Mouse (Mus musculus) MEL (cell line): ENCODE measurements around the gene Smlr1.

ENCODE experiments used
- MAZ ChIP-seq: IDR thresholded peaks from 2 replicates; pipeline ENCODE4 v1.6.1; 2012; ENCODE audit warnings: low read depth, mild to moderate bottlenecking, inconsistent platforms, low read length, improper control_type of control experiment
- NRF1 ChIP-seq: IDR thresholded peaks from 2 replicates; pipeline ENCODE4 v1.6.1; 2014; ENCODE audit warnings: low read depth, mild to moderate bottlenecking, inconsistent platforms, low read length, improper control_type of control experiment, moderate library complexity; ENCODE audit not compliant: poor library complexity, insufficient read depth, severe bottlenecking
- TCF12 ChIP-seq: IDR thresholded peaks from 2 replicates; pipeline ENCODE4 v1.6.1; 2014; ENCODE audit warnings: low read depth, mild to moderate bottlenecking, inconsistent platforms, low read length, improper control_type of control experiment, moderate library complexity
- USF1 ChIP-seq: IDR thresholded peaks from 2 replicates; pipeline ENCODE4 v1.6.1; 2014; ENCODE audit warnings: low read depth, mild to moderate bottlenecking, inconsistent platforms, low read length, improper control_type of control experiment, moderate library complexity
- ZMIZ1 ChIP-seq: IDR thresholded peaks from 2 replicates; pipeline ENCODE4 v1.6.1; 2012; ENCODE audit warnings: low read depth, mild to moderate bottlenecking, inconsistent platforms, low read length, improper control_type of control experiment, moderate library complexity

DNA sequence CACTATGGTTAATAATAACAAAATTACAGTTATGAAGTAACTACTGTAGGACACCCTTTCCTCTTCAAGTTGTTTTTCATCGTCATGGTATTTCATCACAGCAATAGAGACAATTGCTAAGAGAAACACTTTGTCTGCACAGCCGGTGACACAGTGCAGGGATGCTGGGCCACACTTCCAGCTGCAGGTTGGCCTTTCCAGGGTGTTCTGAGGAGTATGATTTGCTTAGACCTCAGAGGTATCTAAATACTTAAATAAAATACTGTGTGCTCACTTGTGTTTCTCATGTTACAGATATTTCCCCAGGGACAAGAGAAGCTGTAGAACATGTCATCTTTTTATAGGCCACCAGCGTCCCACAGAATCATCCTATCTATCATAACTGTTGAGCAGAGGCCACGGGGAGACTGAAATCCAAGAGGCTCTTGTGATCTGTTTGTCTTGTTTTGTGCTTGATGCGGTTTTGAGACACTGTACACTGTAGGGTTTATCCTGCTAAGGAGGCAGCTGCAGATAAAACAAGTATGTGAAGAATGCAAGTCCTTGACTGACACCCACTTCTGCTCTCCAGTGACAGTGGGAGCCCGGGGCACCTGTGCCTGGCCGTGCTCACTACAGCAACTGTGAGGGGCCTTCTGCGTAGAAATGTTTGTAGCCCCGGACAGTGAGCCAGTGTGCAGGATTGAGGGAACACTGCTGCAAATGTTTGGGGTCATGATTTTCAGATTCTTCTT is 2.4 kb downstream of the Smlr1 start:
- TF ChIP-seq NRF1 = no peak
- no peak for TF ChIP-seq TCF12
- no peak for TF ChIP-seq MAZ
- TF ChIP-seq ZMIZ1 = no peak
- TF ChIP-seq USF1 = no peak
